Mouse (Mus musculus) regulatory T cell (primary cell): ENCODE data around the gene Larp4b.

Experiments used
- in situ Hi-C: fragments of 300-600 bp; cut with MboI, MseI; formaldehyde crosslinking; loops from one replicate; pipeline ENCODE4 v1.15.1; 2025; ENCODE audit warnings: high pct_unique_total_duplicates

Larp4b gene

DNA sequence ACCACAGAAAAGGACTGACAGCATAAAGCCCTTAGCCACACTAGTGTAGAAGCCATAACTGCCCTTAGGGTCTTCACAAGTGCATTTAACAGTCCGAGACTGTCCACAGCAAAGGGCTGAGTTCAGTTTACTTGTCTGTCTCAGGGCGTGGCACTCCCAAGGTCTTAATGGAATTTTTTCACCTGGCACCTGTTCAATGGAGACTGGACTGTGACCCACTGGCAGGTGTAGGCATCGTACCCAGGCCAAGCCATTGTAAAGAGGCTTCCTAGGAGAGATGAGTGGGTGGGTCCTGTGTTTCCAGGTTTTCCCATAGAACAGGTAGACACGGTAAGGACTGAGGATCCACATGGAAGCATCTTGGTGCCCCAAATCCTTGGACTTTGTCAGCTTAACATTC lies 84.6 kb downstream of the Larp4b start:
- in situ Hi-C loops = no loop called here

DNA sequence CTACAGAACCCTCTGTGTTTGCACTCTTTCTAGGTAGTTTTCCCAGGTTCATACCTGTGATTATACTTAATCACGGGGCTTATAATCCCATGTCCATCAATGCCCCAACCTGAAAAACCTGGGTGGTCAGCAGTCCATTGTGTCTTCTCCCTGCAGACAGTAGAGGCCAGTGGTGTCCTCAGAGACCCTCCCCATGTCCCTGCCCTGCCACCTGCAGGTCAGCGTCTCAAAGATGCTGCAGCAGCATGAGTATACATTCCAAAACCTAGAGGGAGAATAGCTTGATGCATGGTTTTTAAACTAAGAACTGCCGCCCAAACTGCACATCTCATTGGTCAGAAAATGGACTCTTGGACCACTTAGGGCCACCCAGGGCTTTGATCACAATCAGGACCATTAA lies 85.0 kb downstream of the Larp4b start:
- in situ Hi-C loops = no loop called here

DNA sequence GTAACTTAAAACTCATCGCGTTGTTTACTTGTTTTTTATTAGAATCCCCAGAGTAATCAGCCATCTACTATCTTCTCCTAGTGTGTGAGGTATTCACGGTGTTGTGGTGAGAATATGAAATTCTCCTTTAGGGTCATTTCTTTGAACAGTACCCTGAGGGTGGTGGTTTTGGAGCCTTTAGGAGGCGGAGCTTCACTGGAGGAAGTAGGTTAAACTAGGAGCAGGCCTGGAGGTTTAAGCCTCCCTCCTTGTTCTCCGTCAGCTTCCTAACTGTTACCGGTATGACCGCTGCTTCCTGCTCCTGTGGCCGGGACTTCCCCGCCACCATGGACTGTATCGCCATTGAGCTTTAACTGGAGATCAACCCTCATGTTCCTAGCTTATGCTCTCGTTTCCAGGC lies 86.5 kb downstream of the Larp4b start:
- in situ Hi-C loops = loop anchor here (5.0 to 10.0 kb wide), 2 partner anchors 287 to 455 kb away; no protein-coding TSS in a partner anchor

DNA sequence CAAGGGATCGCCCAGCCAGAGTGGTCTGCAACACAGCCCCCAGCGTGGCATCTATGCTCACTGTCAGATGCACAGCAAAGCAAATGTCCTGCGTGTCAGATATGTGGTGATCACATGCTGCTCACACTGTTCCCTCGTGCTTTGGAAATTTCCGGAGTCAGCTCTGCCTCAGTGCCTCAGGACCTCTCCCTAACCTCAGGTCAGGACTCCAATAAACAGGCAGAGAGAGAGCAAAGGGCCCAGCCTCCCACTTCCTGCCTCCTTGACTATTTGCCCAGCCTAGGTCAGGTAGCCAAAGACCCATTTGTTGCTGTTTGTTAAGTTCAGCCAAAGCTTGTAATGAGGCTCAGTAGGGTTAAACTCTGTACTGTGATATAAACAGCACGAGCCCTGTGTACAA lies 87.4 kb downstream of the Larp4b start:
- in situ Hi-C loops = loop anchor here (5.0 to 10.0 kb wide), 2 partner anchors 286 to 454 kb away; no protein-coding TSS in a partner anchor

DNA sequence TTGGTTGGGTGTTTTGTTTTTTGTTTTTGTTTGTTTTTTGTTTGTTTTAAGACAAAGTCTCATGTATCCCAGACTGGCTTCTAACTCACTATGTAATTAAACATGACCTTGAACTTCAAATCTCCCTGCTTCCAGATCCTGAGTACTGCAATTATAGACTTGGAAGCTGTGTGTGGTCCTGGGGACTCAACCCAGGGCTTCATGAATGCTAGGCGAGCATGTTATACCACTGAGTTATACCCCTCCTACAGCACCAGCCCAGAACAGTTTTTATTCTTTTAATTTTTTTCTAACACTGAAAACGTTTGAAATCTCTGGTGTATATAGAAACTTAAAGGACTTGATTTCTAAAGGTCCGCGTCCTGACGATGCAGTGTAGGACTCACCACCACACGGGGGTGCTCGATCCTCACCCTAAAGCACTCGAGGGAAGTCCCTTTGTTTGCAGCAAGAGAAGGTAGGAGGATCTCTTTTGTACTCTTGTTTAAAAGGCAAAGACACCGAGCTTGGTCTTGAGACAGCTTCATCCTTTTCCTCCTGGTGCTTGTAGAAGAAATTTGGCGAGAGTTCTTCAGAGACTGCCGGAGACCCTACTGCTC lies 88.1 kb downstream of the Larp4b start:
- in situ Hi-C loops = loop anchor here (5.0 to 10.0 kb wide), 2 partner anchors 286 to 453 kb away; no protein-coding TSS in a partner anchor

DNA sequence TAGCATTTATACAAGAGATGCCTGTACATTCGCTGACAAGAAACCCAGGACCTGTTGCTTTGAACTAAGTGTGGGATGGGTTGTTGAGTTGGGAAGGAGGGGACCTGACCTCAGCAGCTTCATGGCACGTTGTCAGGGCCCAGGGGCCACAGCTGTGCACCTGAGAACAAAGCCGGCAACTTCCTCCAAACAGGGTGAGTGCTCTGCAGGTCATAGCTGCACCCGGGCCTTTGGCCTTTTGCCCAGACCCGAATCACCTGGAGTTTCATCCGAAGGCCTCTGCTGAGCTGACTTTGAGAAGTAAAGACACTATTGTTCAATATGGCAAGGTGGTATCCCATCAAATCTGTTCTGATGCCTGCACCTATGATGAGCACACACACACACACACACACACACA lies 90.6 kb downstream of the Larp4b start:
- in situ Hi-C loops = loop anchor here (5.0 to 10.0 kb wide), 2 partner anchors 283 to 451 kb away; no protein-coding TSS in a partner anchor

DNA sequence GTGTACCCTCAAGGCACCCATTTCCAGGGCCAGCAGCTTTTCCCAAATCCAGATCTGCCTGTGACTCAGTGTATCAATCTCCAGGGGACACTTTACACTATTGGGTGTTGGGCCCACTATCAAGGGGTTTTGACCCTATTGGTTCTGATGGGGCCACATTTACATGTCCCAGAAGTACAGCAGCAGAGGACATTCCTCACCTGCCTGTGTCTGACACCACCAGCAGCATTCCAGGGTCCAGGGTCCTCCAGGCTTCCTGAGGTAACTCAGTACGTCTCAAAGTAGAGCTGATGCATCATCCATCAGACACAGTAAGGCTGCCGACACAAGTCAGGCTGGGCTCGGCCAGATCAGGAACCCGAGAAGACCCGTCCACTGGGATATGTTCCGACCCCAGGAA lies 91.0 kb downstream of the Larp4b start:
- in situ Hi-C loops = loop anchor here (5.0 to 10.0 kb wide), 3 partner anchors 283 to 658 kb away; no protein-coding TSS in a partner anchor

DNA sequence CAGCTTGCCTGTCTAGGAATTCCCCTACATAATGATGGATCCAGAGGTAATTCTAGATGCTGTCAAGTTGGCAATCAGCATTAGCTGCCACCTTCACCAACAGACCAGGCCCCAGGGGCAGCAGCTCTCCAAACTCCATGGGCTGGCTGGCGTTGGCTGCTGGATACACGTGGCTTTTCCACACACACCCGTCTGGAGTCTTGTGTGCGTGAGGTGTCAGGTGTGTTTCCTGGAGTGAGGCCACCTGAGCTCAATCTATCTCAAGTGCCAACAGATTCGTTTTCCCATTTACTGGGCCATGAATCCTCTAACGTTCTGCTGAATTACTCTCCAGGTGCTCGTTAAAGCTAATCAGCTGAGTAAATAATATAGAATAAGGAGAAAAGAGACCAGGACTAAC lies 93.5 kb downstream of the Larp4b start:
- in situ Hi-C loops = loop anchor here (5.0 to 10.0 kb wide), 2 partner anchors 448 to 655 kb away; no protein-coding TSS in a partner anchor

DNA sequence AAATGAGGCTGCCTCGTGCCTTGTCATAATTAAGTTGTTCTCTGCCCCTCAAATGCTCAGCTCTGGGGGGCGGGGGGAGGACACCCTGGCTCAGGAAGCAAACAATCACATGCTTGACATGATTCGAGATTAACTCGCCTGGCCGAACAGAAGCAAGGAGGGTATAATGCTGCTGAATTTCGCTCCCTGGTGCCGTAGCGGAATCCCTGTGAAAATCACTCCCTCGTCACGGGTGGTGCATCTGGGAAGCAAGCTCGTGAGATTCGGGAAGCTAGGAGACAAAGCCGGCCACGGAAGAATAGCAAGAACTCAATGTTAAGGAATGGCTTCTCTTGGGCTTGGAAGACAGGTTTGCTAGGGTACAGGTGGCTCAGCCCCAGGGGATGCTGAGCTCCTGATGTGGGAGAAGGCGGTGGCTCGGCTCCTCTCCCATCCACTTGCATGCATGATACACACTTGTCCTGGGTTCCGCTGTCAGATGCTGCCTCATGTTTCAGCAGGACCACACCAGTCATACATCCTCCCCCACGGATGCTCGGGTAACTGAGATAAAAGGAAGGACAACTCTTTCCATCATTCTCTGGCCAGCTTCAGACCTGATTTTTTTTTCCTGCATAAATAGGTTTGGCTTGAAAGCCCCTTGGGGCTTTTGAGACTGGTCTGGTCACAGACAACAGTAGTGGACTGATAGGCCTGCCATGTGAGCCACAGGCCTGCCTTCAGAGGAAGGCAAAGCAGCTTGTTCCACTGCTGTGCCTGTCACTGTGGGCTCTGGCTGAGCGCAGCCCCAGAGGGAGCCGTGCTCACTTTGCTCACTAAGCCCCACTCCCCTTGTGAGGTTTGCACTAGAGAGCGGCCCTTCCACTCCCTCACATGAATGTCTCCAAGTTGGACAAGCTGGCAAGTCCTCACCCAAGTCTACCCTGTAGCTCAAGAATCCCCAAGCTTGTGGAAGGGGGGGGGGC lies 94.2 kb downstream of the Larp4b start:
- in situ Hi-C loops = loop anchor here (5.0 to 10.0 kb wide), 2 partner anchors 447 to 654 kb away; no protein-coding TSS in a partner anchor

DNA sequence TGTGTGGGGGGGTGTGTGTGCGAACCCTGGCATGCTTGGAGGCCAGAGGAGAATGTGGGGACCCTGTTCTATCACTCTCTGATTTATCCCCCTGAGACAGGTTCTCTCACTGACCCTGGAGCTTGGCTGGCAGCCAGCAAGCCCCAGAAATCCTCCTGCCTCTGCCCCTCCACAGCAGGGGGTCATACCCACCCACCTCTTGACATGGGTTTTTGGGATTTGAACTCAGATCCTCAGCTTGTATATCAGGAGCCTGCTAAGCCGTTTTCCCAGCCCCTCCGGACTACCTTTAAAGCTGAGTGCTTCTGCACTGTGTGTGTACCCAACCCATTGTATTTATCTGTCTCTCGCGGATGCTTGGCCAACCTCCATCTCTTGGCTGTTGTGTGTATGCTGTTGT lies 95.8 kb downstream of the Larp4b start:
- in situ Hi-C loops = loop anchor here (5.0 to 10.0 kb wide), 2 partner anchors 445 to 653 kb away; no protein-coding TSS in a partner anchor

DNA sequence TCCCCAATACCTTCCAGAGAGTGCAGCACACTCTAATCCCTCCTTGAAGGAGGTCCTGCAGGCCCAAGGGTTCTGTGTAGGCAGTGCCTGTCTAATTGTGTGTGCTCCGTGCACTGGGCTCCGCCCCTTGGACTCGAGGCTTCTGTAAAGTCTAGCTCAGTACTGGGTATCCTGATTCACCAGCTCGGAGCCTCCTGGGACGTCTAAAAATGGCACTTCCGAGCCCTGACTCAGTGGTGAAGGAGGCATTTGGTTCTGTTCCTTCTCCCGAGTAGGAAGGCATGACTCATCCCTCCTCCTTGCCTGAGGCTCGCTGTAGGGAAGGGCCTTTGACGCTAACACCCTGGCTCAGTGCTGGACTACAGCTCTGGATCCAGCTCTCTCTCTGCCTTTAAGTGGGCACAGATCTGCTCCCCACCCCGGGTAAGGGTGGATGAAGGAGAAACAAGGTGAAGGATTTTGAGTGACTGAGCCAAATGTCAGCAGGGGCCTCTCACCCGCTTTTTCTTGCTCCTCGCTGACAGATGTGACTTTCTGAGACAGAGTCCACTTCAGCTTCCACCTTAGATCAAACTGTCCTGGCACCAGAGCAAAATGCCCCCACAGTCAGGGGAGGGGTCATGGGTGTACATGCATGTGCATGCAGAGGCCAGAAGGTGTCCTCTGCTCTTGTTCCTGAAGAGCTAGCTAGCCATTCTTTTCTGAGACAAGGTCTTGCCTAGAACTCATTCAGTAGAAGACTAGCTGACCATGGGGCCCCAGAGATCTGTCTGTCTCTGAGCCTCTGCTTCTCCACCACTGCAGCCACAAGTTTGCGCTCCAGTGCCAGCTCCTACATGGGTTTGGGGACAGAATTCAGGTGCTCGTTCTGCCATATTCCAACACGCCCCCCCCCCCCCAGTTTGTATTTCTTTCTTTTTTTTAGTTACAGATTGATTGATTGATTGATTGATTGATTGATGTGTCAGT lies 97.8 kb downstream of the Larp4b start:
- in situ Hi-C loops = no loop called here

DNA sequence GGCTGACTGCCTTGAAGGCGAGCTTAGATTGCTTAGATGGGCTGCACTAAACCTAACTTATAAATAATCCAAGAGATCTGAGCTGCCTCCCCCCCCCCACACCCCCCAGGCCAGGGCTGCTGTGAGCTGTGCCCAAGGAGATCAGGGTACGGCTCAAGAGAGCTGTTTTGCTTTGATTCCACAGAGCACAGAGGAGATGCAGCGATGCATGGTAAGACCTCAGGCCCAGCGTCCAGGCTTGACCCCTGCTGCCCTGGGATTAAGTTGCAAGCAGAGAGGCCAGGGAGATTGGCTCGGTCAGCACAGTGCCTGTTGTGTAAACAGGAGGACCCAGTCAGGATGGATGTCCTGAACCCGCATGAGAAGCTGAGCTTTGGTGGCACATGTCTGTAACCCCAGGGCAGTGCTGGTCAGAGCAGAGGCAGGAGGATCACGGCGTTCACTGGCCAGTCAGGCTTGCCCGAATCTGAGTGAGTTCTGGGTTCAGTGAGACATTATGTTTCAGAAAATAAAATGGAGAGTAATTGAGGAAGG lies 99.2 kb downstream of the Larp4b start:
- in situ Hi-C loops = no loop called here

DNA sequence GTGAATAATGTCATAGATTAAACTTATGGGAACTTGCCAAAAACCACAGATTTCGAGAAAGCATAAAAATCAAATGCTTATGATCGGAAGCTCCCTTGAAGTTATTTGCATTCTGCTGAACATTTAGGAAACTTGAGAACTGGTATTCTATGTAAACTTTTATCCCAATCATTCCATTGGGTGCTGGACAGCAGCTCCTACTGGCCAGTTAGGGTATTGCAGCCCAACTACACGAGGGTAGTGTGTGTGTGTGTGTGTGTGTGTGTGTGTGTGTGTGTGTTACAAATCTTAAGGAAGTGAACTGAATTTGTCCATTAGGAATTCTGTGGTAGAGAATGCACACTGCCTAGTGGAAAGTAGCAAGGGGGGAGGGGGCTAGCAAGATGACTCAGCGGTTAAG lies 101.0 kb downstream of the Larp4b start:
- in situ Hi-C loops = no loop called here

DNA sequence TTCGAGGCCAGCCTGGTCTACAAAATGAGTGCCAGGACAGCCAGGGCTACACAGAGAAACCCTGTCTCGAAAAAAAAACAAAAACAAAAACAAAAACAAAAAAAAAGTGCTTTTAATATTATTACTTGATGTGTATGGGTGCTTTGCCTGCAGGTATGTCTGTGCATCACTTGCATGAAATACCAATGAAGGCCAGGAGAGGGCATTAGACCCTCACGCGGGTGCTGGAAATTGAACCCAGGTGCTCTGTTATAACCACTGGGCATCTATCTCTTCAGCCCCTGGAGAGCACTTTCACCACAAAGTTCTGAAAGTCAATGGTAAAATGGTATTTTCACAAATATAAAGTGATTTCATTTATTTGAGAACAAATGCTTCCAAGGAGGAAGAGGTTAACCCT lies 101.9 kb downstream of the Larp4b start:
- in situ Hi-C loops = no loop called here

DNA sequence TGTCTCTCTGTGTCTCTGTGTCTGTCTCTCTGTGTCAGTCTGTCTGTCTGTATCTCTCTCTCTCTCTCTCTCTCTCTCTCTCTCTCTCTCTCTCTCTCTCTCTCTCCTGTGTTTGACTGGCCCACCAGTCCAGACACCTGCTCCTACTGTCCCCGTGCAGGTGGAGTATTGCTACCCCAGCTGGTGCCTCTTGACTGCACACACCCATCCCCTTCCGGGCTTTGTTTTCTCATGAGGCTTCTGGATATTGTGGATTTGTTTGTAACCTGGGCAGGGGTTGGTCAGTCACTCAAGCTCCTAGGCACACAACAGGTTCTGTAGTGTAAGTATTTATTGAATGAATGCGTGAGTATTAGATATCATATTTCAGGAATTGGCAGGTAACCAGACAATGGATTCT lies 104.4 kb downstream of the Larp4b start:
- in situ Hi-C loops = no loop called here

DNA sequence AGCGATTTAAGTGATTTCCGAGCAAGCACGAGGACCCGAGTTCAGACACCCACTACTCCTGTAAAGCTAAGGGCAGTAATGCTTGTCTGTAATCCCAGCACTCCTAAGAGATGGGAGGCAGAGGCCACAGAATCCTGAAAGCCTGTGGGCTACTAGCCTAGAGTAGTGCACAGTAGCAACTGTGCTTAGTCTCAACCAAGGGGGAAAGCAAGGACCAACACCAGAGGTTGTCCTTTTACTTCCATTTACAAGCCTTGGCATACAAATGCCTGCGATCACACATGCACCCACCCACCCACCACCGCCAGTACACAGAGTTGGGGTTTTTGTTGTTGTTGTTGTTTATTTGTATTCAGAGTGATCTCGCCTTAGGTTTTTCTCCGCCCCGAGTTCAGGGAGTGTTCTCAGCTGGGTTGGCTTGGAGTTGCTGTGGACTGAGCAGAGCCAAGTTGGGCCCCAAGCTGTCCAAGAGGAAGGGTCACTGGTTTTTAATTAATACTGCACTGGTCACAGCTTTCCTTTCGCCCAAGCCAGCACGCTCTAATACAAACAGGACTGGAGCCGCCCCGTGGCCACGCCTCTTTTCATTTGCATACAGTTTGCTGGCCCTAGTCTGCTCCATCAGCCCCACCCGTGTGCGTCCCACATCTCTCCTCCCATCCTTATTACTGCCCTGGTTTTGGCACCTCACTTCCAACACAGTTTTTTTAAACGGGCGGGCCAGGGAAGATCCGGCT lies 105.2 kb downstream of the Larp4b start:
- in situ Hi-C loops = no loop called here

DNA sequence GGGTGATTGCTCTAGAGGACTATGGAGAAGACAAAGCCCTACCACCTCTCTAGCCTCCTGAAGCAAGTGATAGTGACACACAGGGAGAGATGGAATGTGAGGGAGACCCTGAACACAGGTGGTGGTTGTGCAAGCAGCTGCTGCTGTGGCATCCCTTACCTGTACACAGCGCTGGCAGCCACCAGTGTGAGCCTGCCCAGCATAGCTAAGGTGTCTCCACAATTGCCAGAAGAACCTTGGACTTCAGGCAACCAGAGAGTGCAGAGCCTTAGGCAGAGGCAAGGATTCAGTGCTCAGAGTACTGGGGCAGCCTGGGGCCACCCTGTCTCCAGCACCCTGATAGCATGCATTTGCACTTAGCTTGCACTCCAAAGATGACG lies 105.8 kb downstream of the Larp4b start:
- in situ Hi-C loops = no loop called here

DNA sequence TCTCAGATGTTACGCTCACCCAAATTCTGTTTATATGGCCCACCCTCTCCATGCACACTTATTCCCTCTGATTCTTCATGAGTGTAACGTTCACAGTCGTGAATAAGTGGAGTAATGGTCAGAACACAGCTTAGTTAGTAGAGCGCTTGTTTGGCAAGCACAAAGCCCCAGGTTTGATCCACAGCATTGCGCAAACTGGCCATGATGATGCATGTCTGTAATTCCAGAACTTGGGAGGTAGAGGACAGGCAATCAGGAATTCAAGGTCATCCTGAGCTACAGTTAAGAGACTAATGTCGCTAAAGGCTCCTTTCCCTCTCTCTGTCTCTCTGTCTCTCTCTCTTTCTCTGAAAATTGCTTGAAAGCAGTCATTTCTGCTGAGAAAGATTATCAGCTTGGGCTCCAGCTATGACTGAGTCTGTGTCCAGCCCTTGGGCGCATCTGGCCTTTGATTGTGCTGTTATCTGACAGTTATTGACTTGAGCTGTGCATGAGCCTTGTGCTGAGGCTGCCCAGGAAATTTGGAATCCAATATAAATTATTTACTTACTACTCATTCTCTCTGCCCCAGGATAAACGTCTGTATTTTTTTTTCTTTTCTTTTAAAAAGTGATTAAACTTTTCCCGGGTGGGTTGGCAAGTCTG lies 129.2 kb downstream of the Larp4b start:
- in situ Hi-C loops = no loop called here
